Mouse (Mus musculus) spleen, postnatal 14 days (tissue): ENCODE measurements around the gene H2-Eb2.

ENCODE experiments used
- DNase-seq, 2 experiments: peaks; one replicate each; pipeline ENCODE4 v3.0.0; 2021 to 2022; ENCODE audit warnings: low spot score in 2 of 2

The H2-Eb2 gene

GRCm38 (mm10) chr17:34354539-34354938, 29.1 kb downstream of the H2-Eb2 start, which contains the start of gene Btnl2:
Btnl2 (plus strand) TSS chr17:34354822.
- DNase-seq, result no peak

GRCm38 (mm10) chr17:34354940-34355339, 29.5 kb downstream of the H2-Eb2 start:
- no peak for DNase-seq

GRCm38 (mm10) chr17:34362954-34363546, 37.6 kb downstream of the H2-Eb2 start:
- DNase-seq, result no peak

GRCm38 (mm10) chr17:34363676-34364310, 38.3 kb downstream of the H2-Eb2 start:
- no peak for DNase-seq

GRCm38 (mm10) chr17:34365031-34365430, 39.6 kb downstream of the H2-Eb2 start:
- no peak for DNase-seq

GRCm38 (mm10) chr17:34370563-34370962, 45.1 kb downstream of the H2-Eb2 start:
- DNase-seq, result no peak

GRCm38 (mm10) chr17:34373055-34373709, 47.7 kb downstream of the H2-Eb2 start:
- DNase-seq, result no peak

- DNase-seq, result no peak
Observed at GRCm38 (mm10) chr17:34376847-34377246, 51.4 kb downstream of the H2-Eb2 start, which contains the start of gene Btnl1. Btnl1 (plus strand) TSS chr17:34377132.

- DNase-seq, result no peak
Observed at GRCm38 (mm10) chr17:34377450-34378209, 52.2 kb downstream of the H2-Eb2 start.

GRCm38 (mm10) chr17:34378716-34379115, 53.3 kb downstream of the H2-Eb2 start:
- DNase-seq, result no peak

- no peak for DNase-seq
Observed at GRCm38 (mm10) chr17:34379451-34379850, 54.0 kb downstream of the H2-Eb2 start.

GRCm38 (mm10) chr17:34381876-34382275, 56.4 kb downstream of the H2-Eb2 start:
- no peak for DNase-seq

GRCm38 (mm10) chr17:34383212-34383611, 57.7 kb downstream of the H2-Eb2 start:
- peak in 1 of 2 experiments; percentile 49 for DNase-seq

GRCm38 (mm10) chr17:34384699-34385098, 59.2 kb downstream of the H2-Eb2 start:
- DNase-seq, result no peak

- no peak for DNase-seq
Observed at GRCm38 (mm10) chr17:34386656-34387055, 61.2 kb downstream of the H2-Eb2 start.

- DNase-seq, result peak in 1 of 2 experiments; percentile 37
Observed at GRCm38 (mm10) chr17:34388513-34388912, 63.0 kb downstream of the H2-Eb2 start.
